Mouse (Mus musculus): ENCODE data around the gene Nfkbib. TPM values are rescaled to one million over a fixed set of nuclear protein-coding genes. Genes with fewer than 3 reads are reported as not detected.

The Nfkbib gene
- polyA plus RNA-seq, 1 experiment, result 134 TPM

GRCm38 (mm10) chr7:28789235-28789634 lies 21.9 kb upstream of the Nfkbib start:
- TF ChIP-seq CTCF (IDR thresholded peaks at IDR 0.05; ENCODE audit: control insufficient read depth, insufficient read depth, insufficient replicate concordance, low read depth, low read length), result no peak
- no peak for TF ChIP-seq POLR2A (IDR thresholded peaks at IDR 0.05; ENCODE audit: control insufficient read depth, low read depth, low read length)
- Histone ChIP-seq H3K4me1 (ENCODE audit: control insufficient read depth, insufficient read depth, low read length) (no peaks in the 10 kb centered on the region; the same call in 1 of the 2 replicates), H3K27me3 (ENCODE audit: control insufficient read depth, insufficient read depth, low read length) (no peaks in the 10 kb centered on the region), H3K27ac (ENCODE audit: control insufficient read depth, insufficient read depth, low read depth, low read length) (no peak overlapping the region), H3K4me3 (ENCODE audit: control insufficient read depth, low read depth, low read length) (no peak overlapping the region), H3K36me3 (ENCODE audit: control insufficient read depth, insufficient read depth, low read length) (no peaks in the 10 kb centered on the region)

DNA sequence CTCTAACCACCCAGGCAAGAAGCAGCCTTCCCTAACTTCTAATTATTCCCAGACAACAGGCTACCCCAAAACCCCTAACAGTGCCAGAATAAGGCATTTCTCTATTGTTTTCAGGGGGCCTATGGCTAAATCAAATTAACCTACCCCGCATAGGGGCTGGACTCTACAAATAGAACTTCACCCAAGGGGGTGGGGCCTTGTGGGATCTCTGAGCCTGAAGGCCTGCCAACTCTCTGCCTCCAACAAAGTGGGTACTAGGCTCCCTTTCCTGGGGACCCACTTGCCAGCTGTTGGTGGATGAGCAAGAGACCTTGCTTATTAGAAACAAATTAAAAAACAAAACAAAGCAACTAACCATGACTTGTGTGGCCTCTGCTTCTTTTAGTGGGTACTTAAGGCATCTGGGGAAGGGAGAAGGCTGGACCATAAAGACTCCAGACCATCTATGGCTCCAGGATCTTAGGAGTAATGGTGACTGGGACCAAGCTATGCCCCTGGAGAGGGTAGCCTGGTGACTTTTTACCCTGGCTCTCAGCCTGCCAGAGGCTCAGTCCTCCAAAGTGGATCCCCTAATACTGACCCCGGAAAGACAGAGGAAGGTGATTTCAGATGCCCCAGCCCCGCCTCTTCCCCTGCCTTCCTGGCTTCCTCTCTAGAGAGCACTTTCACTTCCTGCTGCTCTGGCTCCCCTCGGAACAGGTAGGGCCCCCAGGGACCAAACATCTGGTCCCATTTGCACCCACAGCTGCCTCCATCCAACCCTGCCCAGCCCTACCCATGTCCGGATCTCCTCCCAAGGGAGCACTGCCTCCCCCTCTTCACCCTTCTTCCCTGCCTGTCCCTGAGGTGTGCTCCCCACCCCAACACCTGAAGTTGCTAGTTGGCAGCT lies 21.2 kb upstream of the Nfkbib start, which contains the start of gene Rinl:
TSS of gene Rinl (plus strand) at position 663 of the 889 bp plus-strand sequence.
- Histone ChIP-seq H3K4me1 (ENCODE audit: control insufficient read depth, insufficient read depth, low read length) (no peaks in the 10 kb centered on the region; the same call in 1 of the 2 replicates), H3K4me3 (ENCODE audit: control insufficient read depth, low read depth, low read length) (no peak within 1 kb of the TSS), H3K36me3 (ENCODE audit: control insufficient read depth, insufficient read depth, low read length) (no peaks in the 10 kb centered on the region; the same call in 1 of the 2 replicates), H3K27me3 (ENCODE audit: control insufficient read depth, insufficient read depth, low read length) (no peaks in the 10 kb centered on the region), H3K27ac (ENCODE audit: control insufficient read depth, insufficient read depth, low read depth, low read length) (no peak within 1 kb of the TSS)
- TF ChIP-seq POLR2A (IDR thresholded peaks at IDR 0.05; ENCODE audit: control insufficient read depth, low read depth, low read length), result no peak
- no peak for TF ChIP-seq CTCF (IDR thresholded peaks at IDR 0.05; ENCODE audit: control insufficient read depth, insufficient read depth, insufficient replicate concordance, low read depth, low read length)

DNA sequence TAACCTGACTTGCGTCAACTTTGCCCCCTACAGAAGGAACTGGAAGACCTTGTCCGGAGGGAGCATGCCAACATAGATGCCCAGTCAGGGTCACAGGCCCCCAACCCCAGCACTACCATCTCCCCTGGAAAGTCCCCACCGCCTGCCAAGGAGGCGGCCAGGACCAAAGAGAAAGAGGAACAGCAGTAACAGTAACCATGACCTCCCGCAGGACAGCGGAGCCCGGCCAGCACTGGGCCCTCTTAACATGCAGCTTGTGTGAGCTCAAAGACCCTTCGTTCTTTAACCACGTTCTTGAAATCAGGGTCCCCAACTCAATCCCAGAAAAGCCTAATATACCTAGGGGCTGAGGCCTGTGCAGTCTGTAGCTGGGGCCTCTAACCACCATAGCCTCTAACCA lies 20.6 kb upstream of the Nfkbib start:
- Histone ChIP-seq H3K4me3 (ENCODE audit: control insufficient read depth, low read depth, low read length) (no peak overlapping the region), H3K27ac (ENCODE audit: control insufficient read depth, insufficient read depth, low read depth, low read length) (no peak overlapping the region), H3K27me3 (ENCODE audit: control insufficient read depth, insufficient read depth, low read length) (no peaks in the 10 kb centered on the region), H3K4me1 (ENCODE audit: control insufficient read depth, insufficient read depth, low read length) (no peaks in the 10 kb centered on the region; the same call in 1 of the 2 replicates), H3K36me3 (ENCODE audit: control insufficient read depth, insufficient read depth, low read length) (no peaks in the 10 kb centered on the region; the same call in 1 of the 2 replicates)
- TF ChIP-seq POLR2A (IDR thresholded peaks at IDR 0.05; ENCODE audit: control insufficient read depth, low read depth, low read length) (no peak), CTCF (IDR thresholded peaks at IDR 0.05; ENCODE audit: control insufficient read depth, insufficient read depth, insufficient replicate concordance, low read depth, low read length) (no peak)

DNA sequence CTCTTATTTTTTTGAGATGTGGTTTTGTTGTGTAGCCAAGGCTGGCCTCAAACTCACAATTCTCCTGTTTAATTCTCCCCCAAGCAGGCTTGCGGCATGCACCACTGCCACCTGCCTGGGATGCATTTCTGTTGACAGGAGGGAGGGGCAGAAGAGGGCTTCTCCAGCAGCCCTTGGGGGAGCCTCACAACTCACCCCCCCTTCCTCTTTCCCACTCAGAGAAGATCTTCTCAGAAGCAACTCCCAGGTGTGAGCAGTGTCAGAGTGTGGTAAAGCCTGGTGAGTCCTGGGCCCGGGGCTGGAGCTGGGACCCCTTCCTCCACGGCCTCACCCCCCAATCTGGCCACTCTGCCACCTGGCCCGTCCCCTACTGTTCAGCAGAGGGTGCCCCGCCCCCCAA lies 17.8 kb upstream of the Nfkbib start:
- Histone ChIP-seq H3K27ac (ENCODE audit: control insufficient read depth, insufficient read depth, low read depth, low read length) (no peak overlapping the region), H3K4me3 (ENCODE audit: control insufficient read depth, low read depth, low read length) (no peak overlapping the region), H3K27me3 (ENCODE audit: control insufficient read depth, insufficient read depth, low read length) (no peaks in the 10 kb centered on the region), H3K4me1 (ENCODE audit: control insufficient read depth, insufficient read depth, low read length) (no peaks in the 10 kb centered on the region), H3K36me3 (ENCODE audit: control insufficient read depth, insufficient read depth, low read length) (no peaks in the 10 kb centered on the region; the same call in none of the 2 replicates)
- TF ChIP-seq CTCF (IDR thresholded peaks at IDR 0.05; ENCODE audit: control insufficient read depth, insufficient read depth, insufficient replicate concordance, low read depth, low read length), result no peak
- no peak for TF ChIP-seq POLR2A (IDR thresholded peaks at IDR 0.05; ENCODE audit: control insufficient read depth, low read depth, low read length)

DNA sequence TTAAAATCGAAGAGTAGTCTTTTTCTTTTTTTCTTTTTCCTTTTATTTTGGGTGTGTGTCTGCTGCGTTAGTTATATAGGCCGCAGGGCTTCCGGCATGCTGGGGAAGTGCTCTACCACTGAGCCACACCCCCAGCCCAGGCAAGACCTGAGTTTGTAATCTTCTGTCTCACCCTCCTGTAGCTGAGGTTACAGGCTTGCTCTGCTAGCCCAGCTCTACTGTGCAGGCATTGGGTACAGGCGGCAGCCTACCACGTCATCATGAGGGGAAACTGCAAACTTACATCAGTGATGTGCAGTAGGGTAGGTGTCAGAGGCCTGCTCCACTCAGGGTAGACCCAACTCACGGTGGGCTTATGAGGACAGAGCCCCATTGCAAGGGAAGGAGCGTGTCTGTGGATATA lies 13.9 kb upstream of the Nfkbib start:
- Histone ChIP-seq H3K4me3 (ENCODE audit: control insufficient read depth, low read depth, low read length) (no peak overlapping the region), H3K4me1 (ENCODE audit: control insufficient read depth, insufficient read depth, low read length) (no peaks in the 10 kb centered on the region; the same call in 1 of the 2 replicates), H3K36me3 (ENCODE audit: control insufficient read depth, insufficient read depth, low read length) (peaks cover 5% of the 10 kb centered on the region), H3K27me3 (ENCODE audit: control insufficient read depth, insufficient read depth, low read length) (no peaks in the 10 kb centered on the region), H3K27ac (ENCODE audit: control insufficient read depth, insufficient read depth, low read depth, low read length) (no peak overlapping the region)
- TF ChIP-seq POLR2A (IDR thresholded peaks at IDR 0.05; ENCODE audit: control insufficient read depth, low read depth, low read length) (no peak), CTCF (IDR thresholded peaks at IDR 0.05; ENCODE audit: control insufficient read depth, insufficient read depth, insufficient replicate concordance, low read depth, low read length) (no peak)

- Histone ChIP-seq H3K4me3 (ENCODE audit: control insufficient read depth, low read depth, low read length) (no peak overlapping the region), H3K4me1 (ENCODE audit: control insufficient read depth, insufficient read depth, low read length) (no peaks in the 10 kb centered on the region; the same call in 1 of the 2 replicates), H3K36me3 (ENCODE audit: control insufficient read depth, insufficient read depth, low read length) (peaks cover 5% of the 10 kb centered on the region), H3K27ac (ENCODE audit: control insufficient read depth, insufficient read depth, low read depth, low read length) (no peak overlapping the region), H3K27me3 (ENCODE audit: control insufficient read depth, insufficient read depth, low read length) (no peaks in the 10 kb centered on the region)
- TF ChIP-seq POLR2A (IDR thresholded peaks at IDR 0.05; ENCODE audit: control insufficient read depth, low read depth, low read length) (no peak), CTCF (IDR thresholded peaks at IDR 0.05; ENCODE audit: control insufficient read depth, insufficient read depth, insufficient replicate concordance, low read depth, low read length) (no peak)
Measured at GRCm38 (mm10) chr7:28780857-28781256, 13.5 kb upstream of the Nfkbib start.

DNA sequence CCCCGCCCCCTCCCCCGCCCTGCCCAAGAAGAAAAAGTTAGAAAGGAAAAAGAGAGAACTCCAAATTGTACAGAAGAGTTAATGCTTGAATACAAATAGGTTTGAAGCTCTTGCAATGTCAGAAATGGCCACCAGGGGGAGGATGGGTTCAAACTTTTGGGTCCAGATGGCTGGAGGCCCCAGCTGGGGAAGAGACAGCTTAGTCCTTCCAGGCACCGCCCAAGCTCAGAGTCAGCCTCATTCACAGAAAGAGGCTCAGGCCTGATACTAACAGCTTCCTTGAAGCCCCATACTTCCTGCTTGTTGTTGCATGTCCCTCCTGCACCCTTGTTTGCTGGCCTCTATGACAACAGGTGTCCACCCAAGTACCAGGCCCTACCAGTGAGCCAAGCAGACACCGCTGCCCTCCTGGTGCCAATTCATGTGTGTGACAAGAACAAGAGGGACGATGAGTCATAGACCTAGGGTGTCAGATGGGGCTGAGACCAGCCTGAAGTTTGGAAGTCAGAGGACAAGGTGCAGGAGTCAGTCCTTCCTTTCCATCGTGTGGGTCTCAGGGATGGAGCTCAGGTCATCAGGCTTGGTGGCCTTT lies 12.9 kb upstream of the Nfkbib start:
- H3K4me3 ChIP-seq (ENCODE audit: control insufficient read depth, low read depth, low read length), result no peak overlapping the region
- H3K27me3 ChIP-seq (ENCODE audit: control insufficient read depth, insufficient read depth, low read length), result no peaks in the 10 kb centered on the region
- TF ChIP-seq POLR2A (IDR thresholded peaks at IDR 0.05; ENCODE audit: control insufficient read depth, low read depth, low read length) (no peak), CTCF (IDR thresholded peaks at IDR 0.05; ENCODE audit: control insufficient read depth, insufficient read depth, insufficient replicate concordance, low read depth, low read length) (peak; percentile 56; the same call in 1 of the 2 replicates)
- H3K4me1 ChIP-seq (ENCODE audit: control insufficient read depth, insufficient read depth, low read length), result no peaks in the 10 kb centered on the region; the same call in 1 of the 2 replicates
- H3K27ac ChIP-seq (ENCODE audit: control insufficient read depth, insufficient read depth, low read depth, low read length), result peak overlapping the region; percentile 35; the same call in 1 of the 2 replicates
- peaks cover 5% of the 10 kb centered on the region for H3K36me3 ChIP-seq (ENCODE audit: control insufficient read depth, insufficient read depth, low read length)
